Comparison of ENCODE assay signal across 20 mouse cellular contexts in genomic region chr14:46794157-46794556, GRCm38 (mm10). TPM values are rescaled to one million over a fixed set of nuclear protein-coding genes. Genes with fewer than 3 reads are reported as not detected.
A peak's percentile ranks its signal among the peaks of the same experiment; 100 is the strongest.
DNase-seq lines count a peak whose midpoint lies in the region; ATAC-seq lines count a peak whose summit lies in the region.
"Had no signal": no experiment of that assay in that cellular context is flagged by ENCODE, and none has a peak within 500 bp of the region (broad histone marks: within the 10 kb centered on the region; RNA-seq: fewer than 3 reads in every experiment).

No protein-coding gene starts in this region.

- peaks cover 5% of the 10 kb centered on the region; the same call in 1 of the 2 replicates for H3K4me1 ChIP-seq in heart, embryonic 12.5 days (replicated peaks)
- H3K4me1 ChIP-seq: hindbrain, embryonic 15.5 days; midbrain, embryonic 10.5 days had no signal

- H3K4me3 ChIP-seq in heart, embryonic 12.5 days: no peak overlapping the region
- H3K4me3 ChIP-seq: hindbrain, embryonic 15.5 days; midbrain, embryonic 10.5 days had no signal

- ATAC-seq in heart, embryonic 12.5 days (ENCODE audit: insufficient number of reproducible peaks, low FRiP score): no peak
- peak; percentile 68 for ATAC-seq in megakaryocyte-erythroid progenitor cell, adult 5-6 weeks (replicated peaks; ENCODE audit: low FRiP score, low TSS enrichment, poor library complexity, severe bottlenecking)

- no peaks in the 10 kb centered on the region for H3K27me3 ChIP-seq in heart, embryonic 12.5 days (replicated peaks)
- H3K27me3 ChIP-seq: CH12.LX; hindbrain, embryonic 15.5 days had no signal

- peak; percentile 79 for DNase-seq in heart, adult 11 months
- peak; percentile 48 for DNase-seq in ovary, adult 18-20 months (ENCODE audit: low spot score)
- DNase-seq in ovary, postnatal 36 days (ENCODE audit: low spot score): no peak
- peak; percentile 14 for DNase-seq in fat pad, adult 2 months (ENCODE audit: extremely low read depth, low read depth, low spot score)
- no peak for DNase-seq in thymus, postnatal 4 days
- no peak for DNase-seq in left cerebral cortex, adult 9 months (ENCODE audit: low spot score in 2 of 2)
- DNase-seq: cerebellum, adult 18-20 months; cerebellum, postnatal 36 days; heart, adult 18-20 months; heart, postnatal 36 days; kidney, adult 11 months; lung, embryonic 14.5 days; thymus, adult 18-20 months had no signal

- peaks cover 9% of the 10 kb centered on the region for H3K36me3 ChIP-seq in heart, embryonic 12.5 days

- H3K9ac ChIP-seq in heart, embryonic 12.5 days: no peak overlapping the region
- H3K9ac ChIP-seq: hindbrain, embryonic 15.5 days; lung, embryonic 14.5 days had no signal

- no peak overlapping the region for H3K27ac ChIP-seq in heart, embryonic 12.5 days (ENCODE audit: poor library complexity, severe bottlenecking)
- H3K27ac ChIP-seq: hindbrain, embryonic 15.5 days; kidney, postnatal 0 days; midbrain, embryonic 10.5 days had no signal

- H3K9me3 ChIP-seq in heart, embryonic 12.5 days (replicated peaks): peaks cover 6% of the 10 kb centered on the region
- H3K9me3 ChIP-seq: hindbrain, embryonic 15.5 days; midbrain, embryonic 10.5 days had no signal

- H3K4me2 ChIP-seq in heart, embryonic 12.5 days: no peak overlapping the region
- H3K4me2 ChIP-seq: hindbrain, embryonic 15.5 days; lung, embryonic 14.5 days had no signal

- WGBS in heart, embryonic 12.5 days: 82% methylated on average over 5 of the region's 5 CpGs

RNA-seq across cellular contexts. Expression of gene Cnih1, which starts 5.9 kb away (rescaled TPM):
- polyA plus RNA-seq in heart, embryonic 12.5 days (2016; fragmentation: Nextera tagmentation; extraction: Ambion mirVana): 175 and 179 TPM in 2 replicates
- total RNA-seq in megakaryocyte-erythroid progenitor cell, adult 5-6 weeks (2014; fragmentation: Nextera tagmentation): 91.7 and 93.1 TPM in 2 replicates
- 56.0 and 72.4 TPM in 2 replicates for total RNA-seq in megakaryocyte-erythroid progenitor cell, adult 5-6 weeks (2017)

RNA-seq across cellular contexts. Expression of gene Gmfb, which starts 27.9 kb away (rescaled TPM):
- 68.1 and 73.8 TPM in 2 replicates for polyA plus RNA-seq in heart, embryonic 12.5 days (2016; fragmentation: Nextera tagmentation; extraction: Ambion mirVana)
- total RNA-seq in megakaryocyte-erythroid progenitor cell, adult 5-6 weeks (2014; fragmentation: Nextera tagmentation): 51.5 and 57.9 TPM in 2 replicates
- total RNA-seq in megakaryocyte-erythroid progenitor cell, adult 5-6 weeks (2017): 84.5 and 101 TPM in 2 replicates

RNA-seq across cellular contexts. Expression of gene Cdkn3, which starts 33.8 kb away (rescaled TPM):
- 48.8 and 51.8 TPM in 2 replicates for polyA plus RNA-seq in heart, embryonic 12.5 days (2016; fragmentation: Nextera tagmentation; extraction: Ambion mirVana)
- total RNA-seq in megakaryocyte-erythroid progenitor cell, adult 5-6 weeks (2014; fragmentation: Nextera tagmentation): 11.7 and 17.5 TPM in 2 replicates
- total RNA-seq in megakaryocyte-erythroid progenitor cell, adult 5-6 weeks (2017): 13.0 and 16.6 TPM in 2 replicates
- total RNA-seq: gastrocnemius, adult 18-20 months had no signal

RNA-seq across cellular contexts. Expression of gene Cgrrf1, which starts 37.8 kb away (rescaled TPM):
- polyA plus RNA-seq in heart, embryonic 12.5 days (2016; fragmentation: Nextera tagmentation; extraction: Ambion mirVana): 26.3 and 26.8 TPM in 2 replicates
- total RNA-seq in megakaryocyte-erythroid progenitor cell, adult 5-6 weeks (2014; fragmentation: Nextera tagmentation): 21.1 and 21.5 TPM in 2 replicates
- total RNA-seq in megakaryocyte-erythroid progenitor cell, adult 5-6 weeks (2017): 7.8 and 18.8 TPM in 2 replicates

Comparison
In these comparisons a context has a peak if more than half of its experiments do, and no peak if none do; other contexts are left out.
1. DNase-seq: peak in heart, adult 11 months (single experiment), ovary, adult 18-20 months (single experiment) and fat pad, adult 2 months (single experiment); none in ovary, postnatal 36 days (single experiment), thymus, postnatal 4 days (single experiment) and left cerebral cortex, adult 9 months (0 of 2).